Mouse (Mus musculus) mouse trophoblast stem cell (cell line): ENCODE data around the gene Fmo6.

Experiments
- in situ Hi-C, 2 experiments: fragments of 300-500 bp; cut with MseI, MboI; formaldehyde crosslinking; loops; 2 replicates in 1 of 2; 3 replicates in 1 of 2; pipeline ENCODE4 v1.15.1; 2025

The Fmo6 gene

DNA sequence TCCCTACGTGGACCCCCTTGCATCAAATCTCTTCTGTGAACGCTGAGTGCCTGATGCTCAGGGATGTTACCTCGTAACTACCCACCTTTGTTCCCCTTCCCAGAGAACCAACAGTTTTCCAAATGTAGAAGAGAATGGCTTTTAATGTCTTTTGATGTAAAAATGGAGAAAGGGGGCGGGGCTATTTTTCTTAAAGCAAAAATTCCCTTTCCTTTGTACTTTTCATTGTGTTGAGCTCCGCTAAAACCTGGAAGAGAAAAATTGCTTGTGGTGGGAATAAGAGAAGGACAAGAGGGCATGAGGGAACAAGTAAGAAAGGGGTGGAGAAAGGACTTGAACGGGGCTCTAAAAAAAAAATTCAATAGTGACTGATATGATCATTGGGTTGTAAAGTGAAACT is at the start of gene Fmo6:
Gene Fmo6, minus strand, starts transcription at position 101 of the 400 bp plus-strand sequence.
- in situ Hi-C loops: no loop called here

DNA sequence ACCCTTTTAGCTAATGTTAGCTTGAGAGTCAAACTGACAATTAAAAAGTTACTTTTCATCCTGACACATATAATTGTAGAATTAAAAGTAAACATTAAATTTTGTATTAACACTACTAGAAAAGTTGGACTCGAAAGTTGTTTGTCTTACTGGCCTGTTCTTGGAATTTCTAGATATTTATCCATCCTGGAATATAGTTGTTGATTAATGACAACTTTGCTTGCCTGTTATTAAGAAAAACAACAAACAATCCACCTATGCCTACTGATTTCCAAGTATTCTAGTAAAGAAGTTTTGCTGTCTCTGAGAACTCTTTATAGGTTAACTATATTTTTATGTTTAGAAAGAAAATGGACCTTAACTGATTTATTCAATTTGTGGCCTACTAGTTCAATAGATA is 49.5 kb upstream of the Fmo6 start:
- in situ Hi-C loops: no loop called here

DNA sequence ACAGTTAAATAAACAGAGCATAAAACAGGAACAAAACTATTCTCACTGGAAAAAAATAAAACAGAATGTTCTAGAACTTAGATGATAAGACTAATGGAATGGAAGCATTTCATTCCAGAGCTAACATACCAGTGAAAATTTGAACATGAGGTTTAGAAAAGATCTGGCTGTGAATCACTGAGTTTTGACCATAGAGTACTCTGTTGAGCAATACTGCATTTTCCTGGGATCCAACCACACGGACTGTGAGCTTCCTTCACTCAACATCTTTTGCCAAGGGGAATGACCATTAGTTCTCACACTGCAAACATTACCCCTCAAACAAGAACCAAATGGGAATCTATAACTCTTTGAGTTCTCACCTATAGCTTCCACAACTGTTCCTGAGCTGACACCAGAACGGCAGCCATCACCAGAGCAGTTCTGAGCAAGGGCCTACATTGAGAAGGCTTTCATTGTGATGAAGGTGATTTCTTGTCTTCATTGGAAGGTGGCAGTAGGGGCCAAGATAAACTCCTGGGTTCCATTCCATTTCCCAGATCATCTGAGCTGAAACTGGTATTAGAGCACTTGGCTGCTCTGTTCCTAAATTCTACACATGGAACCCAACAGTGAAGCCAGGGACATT is 48.9 kb upstream of the Fmo6 start:
- in situ Hi-C loops: no loop called here

DNA sequence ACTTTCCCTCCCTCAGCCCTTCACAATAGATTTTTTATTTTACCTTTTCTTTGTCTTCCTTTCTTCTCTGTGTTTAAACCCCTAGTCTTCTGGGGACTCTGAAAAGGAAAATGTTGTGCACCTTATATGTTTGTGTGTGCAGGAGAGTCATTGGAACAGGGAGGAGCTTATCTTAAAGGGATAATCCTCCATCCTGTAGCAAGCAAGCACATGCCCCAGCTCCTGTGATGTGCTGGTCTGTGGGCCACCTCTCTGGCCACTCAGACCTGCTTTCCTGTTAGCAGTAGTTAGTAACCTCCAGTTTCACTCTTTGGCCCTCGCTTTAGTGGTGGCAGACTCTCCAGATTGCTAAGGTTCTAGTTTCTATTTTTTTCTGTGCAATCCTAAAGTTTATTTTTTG is 47.1 kb upstream of the Fmo6 start, which contains the start of gene Fmo3:
Gene Fmo3, minus strand, starts transcription at position 101 of the 400 bp plus-strand sequence.
- in situ Hi-C loops: no loop called here

DNA sequence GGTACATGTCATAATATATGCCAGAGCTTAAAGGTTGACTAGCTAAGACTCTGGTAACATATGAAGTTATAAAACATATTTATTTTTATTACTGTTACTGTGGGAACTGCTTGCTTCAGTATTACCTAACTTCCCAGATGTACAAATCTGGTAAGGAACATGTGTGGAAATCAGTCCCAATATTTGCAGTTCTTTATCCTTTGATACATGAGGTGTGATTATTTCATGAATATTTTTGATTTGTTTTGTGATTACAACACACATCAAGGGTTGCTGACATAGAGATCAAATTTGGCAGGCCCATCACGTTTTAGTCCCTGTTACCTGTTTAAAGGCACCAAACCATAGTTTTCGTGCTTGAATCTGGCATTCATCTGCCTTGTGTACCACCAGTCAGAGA is 26.2 kb upstream of the Fmo6 start:
- in situ Hi-C loops: no loop called here

DNA sequence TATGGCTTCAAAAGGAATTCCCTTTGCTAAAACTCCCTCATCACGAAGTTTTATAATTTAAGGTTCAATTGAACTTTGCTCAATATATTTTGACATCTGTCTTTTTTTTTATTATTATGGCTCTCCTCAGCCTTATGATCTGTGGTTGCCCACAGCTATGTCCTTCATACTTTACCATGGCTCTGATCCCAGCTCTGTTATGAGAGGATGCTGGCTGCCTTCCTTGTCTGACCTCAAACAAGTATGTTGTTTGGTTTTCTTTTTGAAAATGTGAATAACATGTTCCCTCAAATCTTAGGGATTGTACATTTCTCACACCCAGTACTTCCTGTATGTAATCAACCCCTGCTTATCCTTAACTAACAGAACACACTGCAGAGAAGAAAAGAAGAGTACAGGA is 20.1 kb upstream of the Fmo6 start:
- in situ Hi-C loops: no loop called here

DNA sequence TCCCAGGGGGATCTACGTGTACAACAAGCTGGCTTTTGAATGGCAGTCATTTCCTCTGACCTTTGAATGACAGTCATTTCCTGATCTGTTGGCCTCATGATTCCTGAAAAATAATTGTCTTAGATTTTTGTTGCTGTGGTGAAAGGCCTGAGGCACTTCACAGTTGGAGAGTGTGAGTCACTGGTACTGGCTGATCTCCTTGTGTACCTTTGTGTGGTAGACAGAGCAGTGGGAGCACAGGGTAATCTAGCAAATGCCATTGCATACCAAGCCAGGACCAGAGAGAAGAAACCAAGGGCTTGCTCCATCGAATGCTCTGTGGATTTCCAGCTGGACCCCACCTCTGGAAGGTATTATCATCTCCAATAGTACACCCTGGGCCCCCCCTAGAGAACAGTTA is 15.8 kb upstream of the Fmo6 start:
- in situ Hi-C loops: no loop called here

DNA sequence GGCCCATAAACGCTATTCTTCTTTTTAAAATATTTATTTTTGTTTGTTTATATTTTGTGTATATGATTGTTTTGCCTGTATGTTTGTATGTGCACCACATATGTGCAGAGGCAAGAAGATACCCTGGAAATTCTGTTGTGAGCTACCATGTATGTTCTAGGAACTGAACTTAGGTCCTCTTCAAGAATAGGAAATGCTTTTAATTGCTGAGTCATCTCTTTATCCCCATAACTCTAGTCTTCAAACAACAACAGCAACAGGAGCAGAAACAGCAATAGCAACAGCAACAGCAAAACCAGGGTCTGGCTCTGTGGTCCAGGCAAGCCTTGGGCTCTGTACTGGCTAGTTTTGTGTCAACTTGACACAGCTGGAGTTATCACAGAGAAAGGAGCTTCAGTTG is 12.4 kb upstream of the Fmo6 start:
- in situ Hi-C loops: no loop called here

DNA sequence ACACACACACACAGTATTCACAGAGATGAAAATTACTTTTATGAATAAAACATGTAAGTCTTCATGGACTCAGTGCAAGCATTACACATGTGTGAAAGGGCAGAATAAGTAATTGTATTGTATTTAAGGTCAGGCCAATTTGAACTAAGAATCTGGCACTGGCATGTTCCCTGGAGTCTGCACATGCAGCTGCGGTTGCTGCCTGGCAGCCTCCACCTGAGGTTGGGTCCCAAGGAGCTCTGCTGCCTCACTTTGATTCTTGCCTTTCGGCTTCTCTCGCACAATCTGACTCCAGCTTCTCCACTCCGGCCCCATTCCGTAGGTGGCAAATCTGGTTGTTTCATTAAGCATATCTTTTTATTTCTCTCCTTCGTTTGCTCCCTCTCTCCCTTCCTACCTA is 10.6 kb upstream of the Fmo6 start:
- in situ Hi-C loops: no loop called here

DNA sequence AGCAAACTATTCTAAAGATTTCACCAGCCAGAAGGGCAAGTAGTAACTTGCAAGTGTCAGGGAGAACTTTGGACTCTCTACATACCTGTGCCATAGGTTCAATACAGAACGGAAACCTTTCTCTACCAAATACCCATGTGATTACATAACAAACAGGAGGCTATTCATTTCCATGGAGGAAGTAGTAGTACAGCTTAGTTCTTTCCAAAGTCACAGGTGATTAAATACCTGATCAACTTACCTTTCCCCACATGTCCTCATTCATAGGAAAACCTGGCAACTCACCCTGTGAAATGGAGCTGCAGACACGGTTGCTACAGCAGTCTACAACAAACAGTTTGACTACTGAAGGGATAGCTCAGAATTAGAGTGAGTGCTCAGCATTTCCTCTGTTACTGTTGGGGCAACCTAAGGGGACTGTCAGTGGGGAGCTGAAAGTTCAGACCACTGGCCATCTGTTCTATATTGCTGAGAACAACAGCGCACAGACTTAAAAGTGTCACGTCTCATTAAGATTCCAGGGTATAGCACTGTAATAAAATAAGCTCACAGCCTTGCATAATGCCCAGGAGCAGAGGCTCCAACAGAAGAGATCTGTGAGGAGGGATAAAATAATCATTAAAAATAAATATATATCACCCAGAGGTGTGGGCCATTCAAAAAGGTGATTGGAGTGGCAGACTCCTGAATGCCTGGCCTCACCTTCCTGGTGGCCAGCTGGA is 9.7 kb upstream of the Fmo6 start:
- in situ Hi-C loops: no loop called here

DNA sequence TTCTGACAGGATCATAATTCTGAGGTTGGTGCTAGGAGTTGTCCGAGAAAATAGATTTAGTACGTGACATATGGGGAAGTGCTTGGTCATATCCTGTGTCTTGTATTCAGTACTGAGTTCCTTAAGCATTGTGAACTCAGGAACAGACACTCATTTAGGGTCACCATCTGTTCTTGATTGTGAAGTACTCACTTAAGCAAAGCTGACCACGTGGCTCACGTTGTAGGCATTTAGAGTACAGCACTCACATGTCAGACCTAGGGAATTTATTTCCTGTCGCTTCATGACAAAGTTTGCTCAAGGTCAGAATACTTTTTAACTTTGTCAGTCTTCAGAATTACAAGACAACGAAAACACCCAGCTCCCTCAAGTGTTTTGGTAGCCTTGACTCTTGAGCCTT is 6.4 kb upstream of the Fmo6 start:
- in situ Hi-C loops: no loop called here

DNA sequence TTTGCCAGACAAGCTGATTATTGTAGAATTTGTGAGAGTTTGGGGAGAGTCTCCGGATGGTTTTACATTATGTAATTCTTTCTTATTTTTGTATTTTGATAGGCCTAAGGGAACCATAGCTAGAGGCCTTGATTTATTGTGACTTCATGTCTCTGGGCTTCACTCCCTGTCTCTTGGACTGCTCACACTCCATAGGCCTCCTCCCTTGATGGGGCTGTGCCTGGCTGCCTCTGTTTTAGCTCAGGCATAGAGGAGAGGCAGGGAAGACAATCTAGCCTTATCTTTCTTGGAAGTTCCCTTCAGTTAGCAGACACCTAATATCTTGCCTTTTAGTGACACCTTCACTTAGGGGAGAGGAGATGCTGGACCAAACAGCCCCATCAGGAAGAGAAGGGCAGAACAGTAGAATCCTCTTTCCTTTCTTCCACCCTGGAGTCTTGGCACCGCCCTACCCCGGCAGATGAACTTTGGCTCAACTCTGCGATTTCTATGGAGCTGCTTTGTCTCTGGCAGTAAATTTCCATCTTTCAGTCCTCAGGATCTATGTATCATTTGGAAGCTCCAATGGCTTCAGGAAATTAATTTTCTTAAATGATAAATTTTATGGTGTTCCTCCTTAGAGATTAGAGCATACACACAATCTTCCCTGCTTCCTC is 1.5 kb upstream of the Fmo6 start:
- in situ Hi-C loops: no loop called here

DNA sequence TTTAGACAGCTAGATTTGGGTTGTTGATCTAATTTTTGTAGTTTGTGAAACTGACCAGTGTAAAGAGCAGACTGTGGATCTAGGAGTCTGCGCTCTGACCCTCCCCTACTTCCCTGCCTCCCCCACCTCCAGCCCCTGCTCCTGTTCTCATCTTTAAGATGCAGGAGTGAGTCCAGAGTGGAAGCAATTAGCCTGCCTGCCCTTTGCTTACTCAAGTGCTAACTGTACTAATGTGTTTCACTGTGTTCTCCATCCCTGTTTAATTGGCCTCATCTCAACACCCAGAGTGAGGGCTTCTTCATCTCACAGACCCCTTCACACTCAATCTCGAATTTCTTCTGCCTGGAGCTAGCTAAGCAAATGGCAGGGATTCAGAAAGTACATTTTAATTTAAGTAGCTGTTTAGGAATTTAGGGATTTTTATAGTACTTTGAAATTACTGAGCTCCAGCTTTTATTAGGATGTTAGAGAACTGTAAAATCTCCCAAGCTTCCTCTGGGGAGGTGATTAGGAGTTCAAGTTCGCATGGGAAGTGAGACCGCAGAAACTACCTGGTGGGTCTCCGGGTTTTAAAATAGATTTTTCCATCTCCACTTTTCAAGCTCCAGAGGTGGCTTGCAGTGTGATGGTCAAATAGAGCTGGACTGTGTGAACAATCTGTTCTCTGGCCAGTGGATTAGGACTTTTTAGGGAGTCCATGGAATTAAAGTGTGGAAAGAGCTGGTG is 818 bp upstream of the Fmo6 start:
- in situ Hi-C loops: no loop called here

DNA sequence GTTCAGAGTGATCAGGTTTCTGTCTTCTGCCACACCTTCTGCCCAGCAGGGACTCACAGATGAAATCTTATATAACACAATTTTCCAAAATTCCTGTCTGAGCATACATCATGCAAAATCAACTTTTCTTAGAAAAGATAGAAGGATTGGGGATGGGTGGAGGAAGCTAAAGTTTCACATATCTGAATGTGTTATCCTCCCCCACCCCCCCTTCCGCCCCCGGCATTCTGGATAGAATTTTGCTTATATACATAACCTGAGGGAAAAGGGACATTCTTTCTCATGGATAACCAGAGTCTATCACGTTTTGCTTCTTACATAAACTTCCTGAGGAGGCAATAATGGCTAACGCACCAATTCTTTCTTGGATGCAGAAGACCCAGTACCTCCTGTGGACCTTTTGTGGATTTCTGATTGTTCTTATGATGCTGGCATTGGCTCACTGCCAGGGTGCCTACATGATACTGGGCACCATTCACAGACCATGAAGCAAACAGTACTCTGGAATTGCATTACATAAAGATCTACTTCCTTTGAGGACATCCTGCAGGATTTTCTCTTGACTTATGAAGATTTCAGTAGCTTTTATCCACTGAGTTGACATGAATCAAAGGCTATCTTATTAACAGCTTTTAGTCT is 2.8 kb downstream of the Fmo6 start:
- in situ Hi-C loops: no loop called here

DNA sequence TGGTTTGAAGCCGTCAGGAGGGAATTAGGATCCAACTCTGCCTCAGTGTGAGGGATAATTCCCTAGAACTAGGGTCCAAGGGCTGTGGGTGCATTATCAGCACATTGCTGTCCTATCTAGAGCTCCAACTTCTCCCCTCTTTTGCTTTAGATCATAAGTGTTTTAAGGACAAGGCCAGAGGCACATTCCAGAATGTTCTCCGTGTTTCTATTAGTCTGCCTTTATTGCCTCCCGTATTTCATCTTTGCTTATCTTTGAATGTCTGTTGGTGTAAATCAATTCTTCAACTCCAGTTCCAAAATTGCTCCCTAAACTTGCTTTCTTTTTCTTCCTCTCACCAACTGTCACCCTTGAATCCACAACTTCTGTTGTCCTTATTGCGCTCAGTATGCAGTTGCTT is 4.9 kb downstream of the Fmo6 start:
- in situ Hi-C loops: no loop called here

DNA sequence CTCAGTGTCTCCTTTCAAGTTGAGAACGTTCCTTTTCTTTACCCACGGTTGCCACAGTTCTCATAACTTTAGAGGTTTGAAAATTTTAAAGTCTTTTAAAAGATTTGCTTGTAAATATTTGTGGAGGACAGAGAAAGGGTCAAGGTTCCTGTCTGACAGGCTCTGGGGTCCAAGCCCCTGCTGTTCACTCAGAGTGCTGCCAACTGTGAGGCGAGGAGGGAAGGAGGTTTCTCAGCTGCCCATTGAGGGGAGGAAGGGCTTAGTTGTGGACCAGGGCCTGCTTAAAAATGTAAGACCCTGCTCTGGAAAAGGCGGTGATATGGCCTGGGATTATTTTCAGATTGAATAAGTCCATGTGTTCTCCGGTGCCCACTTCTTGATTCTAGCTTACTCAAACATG is 5.4 kb downstream of the Fmo6 start:
- in situ Hi-C loops: no loop called here

DNA sequence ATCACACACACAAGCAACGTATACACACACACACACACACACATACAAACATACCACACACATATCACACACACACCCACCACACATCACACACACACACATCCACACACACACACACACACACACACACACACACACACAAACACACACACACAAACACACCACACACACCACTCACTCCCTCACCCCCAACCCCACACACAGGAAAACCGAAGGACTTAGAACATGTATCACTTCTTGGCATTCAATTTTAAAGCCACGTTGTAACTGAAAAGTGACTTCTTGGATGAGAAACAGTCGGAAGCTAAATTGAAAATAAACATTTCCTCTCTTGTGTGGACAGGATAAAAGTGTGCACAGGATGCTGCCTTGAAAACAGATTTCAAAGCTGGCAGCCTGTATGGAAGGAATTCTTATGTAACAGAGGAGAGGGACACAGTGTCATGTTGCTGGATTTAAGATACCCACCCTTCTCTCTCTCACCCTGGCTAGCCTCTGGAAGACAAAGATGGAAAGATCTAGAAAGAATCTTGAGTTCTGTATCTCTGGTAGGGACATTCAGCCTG is 5.9 kb downstream of the Fmo6 start:
- in situ Hi-C loops: no loop called here

DNA sequence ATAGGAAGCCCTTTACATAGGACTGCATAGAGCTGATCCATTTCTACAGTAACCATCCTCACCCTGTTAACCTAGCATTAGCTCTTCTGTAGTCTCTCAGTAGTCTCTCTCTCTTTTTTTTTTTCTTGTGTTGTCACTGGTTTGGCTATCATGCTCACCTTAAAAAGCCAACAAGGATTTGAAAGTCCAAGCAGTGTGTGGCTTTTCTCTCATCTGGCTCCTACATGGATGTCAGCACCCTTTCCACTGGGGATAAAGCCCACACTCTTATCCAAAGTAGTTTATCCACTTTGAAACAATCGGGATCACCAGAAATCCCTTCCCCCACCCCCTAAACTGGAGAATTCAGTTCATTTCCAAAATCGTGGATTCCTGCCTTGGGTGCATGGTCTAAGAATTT is 6.7 kb downstream of the Fmo6 start:
- in situ Hi-C loops: no loop called here

DNA sequence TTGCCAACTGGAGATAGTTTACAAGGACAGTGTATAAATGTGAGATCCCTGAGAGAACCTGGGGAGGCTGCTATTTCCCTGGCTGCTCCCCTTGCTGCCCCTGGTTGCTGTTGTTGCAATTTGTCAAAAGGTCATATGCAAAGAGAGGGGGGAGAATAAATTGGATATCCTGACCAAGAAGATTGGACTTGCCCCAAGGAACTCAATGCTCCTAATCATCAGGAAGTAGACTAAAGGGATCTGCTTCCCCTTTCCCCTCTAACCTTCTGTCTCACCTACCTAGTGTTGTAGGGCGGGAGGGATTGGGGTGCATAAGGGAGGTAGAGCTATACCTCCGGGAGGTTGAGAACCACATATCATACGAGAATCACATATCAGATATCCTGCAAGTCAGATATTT is 8.2 kb downstream of the Fmo6 start:
- in situ Hi-C loops: no loop called here

DNA sequence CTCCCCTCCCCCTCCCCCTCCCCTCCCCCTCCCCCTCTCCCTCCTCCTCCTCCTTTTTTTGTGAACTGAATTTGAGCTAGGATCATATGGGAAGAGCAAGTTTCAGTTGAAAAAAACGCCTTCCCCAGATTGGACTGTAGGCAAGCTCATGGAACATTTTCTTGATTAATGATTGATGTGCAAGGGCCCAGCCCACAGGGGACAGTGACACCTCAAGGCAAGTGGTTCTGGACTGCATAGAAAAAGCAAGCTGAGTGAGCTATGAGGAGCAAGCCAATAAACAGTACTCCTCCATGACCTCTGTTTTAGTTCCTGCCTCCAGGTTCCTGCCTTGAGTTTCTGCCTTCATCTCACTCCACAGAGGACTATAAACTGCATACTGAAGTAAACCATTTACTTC is 12.2 kb downstream of the Fmo6 start:
- in situ Hi-C loops: no loop called here

DNA sequence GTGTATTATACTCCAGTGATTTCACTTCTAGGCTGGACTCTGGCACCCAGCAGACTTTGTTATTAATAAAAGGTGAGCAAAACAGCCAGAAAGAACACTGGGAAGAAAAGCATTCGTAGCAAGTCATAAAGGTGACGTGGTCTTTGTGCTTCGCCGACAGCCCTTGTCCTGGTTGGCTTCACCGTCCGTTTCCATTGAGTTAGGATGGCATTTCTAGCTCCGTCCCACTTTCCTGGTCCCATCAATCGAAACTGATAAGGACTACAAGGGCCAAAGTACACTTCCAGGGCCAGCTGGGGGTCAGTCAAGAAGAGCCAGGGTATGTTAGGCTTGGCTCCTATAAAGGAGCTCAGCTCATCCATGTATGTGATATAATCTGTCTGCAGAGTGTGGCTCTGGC is 20.7 kb downstream of the Fmo6 start:
- in situ Hi-C loops: no loop called here
